Mouse (Mus musculus): ENCODE results near the gene Pum2.

- TF ChIP-seq ZNF384 (IDR thresholded peaks at IDR 0.05; ENCODE audit: low read depth, low read length), result no peak
- no peak for TF ChIP-seq HCFC1 (IDR thresholded peaks at IDR 0.05; ENCODE audit: borderline replicate concordance, insufficient read depth, low read length)
Observed at GRCm38 (mm10) chr12:8656596-8656995, 17.3 kb upstream of the Pum2 start.

All from ES-E14 (cell line).